Mouse (Mus musculus) activated CD4-positive, CD25-positive, alpha-beta regulatory T cell, adult 4 months (primary cell): ENCODE data around the gene Mc3r. TPM values are rescaled to one million over a fixed set of nuclear protein-coding genes. Genes with fewer than 3 reads are reported as not detected.

ENCODE experiments used
- ATAC-seq: one replicate; pipeline ENCODE4 v1.8.0; 2017
- polyA plus RNA-seq, 2 experiments: library from polyadenylated mRNA; unstranded; fragments of 100-300 nt; shearing (Covaris generic); gene quantifications; one replicate each; pipeline ENCODE4 v1.2.1; 2017

The Mc3r gene
- polyA plus RNA-seq, 2 experiments from 2014 or later, result not detected

DNA sequence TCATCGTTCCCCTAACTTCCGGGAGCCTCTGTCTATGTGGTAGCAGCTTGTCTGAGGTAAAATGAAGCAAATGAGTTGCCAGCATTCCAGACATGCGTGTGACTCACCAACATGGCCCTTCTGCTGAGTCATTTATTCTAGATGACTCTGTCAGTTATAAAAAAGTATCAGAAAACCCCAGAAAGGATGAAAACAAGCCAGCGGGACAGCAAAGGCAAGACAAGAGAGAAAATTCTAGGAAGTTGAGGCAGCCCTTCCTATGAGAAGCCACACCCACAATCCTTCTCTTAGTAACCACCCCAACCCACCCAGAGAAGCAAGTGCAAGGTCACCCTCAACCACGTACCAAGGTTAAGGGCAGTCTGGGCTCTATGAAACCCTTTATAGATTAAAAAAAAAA is 8.7 kb downstream of the Mc3r start:
- no peak for ATAC-seq

DNA sequence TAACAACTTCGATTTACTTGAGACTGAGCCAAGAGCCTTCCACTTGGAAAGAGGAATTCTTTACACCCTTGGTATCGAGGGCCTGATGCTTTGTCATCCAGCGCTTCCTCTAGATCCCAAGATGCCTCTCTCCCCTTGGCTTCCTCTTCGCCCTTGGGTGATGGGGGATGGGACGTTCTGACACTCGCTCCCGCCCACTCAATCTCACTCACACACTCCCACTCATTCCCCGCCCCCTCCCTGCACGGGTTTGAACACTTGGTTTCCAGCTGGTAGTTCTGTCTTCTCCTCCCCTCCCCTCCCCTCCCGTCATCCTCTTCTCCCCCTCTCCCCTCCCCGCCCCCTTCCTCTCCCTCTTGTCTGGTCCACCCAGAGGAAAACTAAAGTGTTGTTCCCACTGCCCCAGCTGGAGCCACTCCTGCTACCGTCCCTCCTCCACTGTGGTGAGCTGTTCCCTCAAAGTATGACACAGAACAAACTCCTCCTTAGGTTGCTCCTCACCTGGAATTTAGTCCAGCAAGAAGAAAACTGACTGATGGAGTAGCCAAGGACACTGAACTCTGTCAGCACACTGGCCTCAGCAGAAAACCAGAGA is 9.3 kb downstream of the Mc3r start:
- no peak for ATAC-seq

DNA sequence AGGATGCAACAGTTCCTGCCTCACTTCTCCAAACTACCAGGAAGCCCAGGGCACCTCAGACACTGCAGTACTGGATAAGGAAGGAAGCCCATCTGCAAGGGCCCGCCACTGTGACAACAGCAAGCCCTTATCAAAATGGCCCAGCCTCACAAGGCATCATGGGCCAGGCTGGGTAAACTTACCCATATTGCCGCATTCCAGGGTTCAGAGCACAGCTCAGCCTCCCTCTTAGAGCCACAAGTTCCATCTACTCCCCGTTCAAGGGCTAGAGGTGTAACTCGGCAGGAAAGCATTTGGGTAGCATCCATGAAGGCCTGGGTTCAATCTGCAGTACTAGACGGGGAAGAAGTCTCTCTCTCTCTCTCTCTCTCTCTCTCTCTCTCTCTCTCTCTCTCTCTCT is 11.8 kb downstream of the Mc3r start:
- no peak for ATAC-seq

DNA sequence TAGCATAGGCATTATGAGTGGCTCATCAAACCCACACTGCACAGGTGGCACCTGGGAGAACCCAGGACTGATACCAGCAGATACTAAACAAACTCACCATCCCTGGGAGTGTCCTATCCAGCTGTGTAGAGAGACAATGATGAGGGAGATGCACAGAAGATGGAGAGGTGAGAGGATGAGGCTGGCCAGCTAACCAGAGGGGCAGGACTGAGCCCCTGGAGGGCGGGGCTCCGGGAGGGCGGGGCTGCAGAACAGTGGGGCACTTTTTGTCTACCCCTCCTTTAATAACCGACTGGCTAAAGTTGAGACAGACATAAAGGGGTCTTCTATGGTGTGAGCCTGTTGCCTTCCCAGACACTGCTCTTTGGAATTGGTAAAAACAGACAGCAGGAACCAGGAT is 13.1 kb downstream of the Mc3r start:
- ATAC-seq, result no peak

DNA sequence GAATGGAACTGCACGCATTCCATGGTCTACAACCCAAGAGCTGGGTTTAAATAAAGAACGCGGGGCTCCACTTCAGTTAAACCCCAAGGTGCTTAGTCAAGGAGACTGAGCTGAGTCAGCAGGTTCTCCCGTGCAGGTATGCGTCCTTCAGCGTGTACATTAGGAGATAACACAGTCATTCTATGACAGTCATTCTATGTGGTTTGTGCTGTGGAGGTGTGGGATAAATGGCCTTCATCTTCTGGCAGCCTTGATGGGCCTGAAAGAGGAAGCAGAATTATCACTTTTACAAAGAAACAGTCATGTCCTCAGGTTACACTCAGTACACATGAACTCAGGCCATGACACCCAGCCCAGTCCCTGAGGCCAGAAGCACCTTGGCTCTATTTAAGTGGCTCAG is 14.9 kb downstream of the Mc3r start:
- no peak for ATAC-seq

DNA sequence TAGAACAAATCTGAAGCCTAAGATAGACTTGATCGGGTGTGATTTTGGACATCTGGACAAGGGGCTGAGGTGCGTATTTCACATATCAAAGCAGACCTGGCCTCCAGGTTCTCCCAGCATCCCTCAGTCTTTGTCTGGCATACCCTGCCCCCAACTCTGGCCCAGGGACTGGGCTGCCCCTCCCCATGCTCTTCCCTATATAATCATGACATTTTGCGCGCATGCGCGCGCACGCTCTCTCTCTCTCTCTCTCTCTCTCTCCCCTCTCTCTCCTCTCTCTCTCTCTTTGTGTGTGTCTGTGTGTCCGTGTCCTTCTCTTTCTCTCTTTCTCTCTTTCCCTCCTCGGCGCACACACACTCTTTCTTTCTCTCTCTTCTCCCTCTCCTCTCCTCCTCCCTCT is 21.6 kb downstream of the Mc3r start:
- ATAC-seq, result no peak

DNA sequence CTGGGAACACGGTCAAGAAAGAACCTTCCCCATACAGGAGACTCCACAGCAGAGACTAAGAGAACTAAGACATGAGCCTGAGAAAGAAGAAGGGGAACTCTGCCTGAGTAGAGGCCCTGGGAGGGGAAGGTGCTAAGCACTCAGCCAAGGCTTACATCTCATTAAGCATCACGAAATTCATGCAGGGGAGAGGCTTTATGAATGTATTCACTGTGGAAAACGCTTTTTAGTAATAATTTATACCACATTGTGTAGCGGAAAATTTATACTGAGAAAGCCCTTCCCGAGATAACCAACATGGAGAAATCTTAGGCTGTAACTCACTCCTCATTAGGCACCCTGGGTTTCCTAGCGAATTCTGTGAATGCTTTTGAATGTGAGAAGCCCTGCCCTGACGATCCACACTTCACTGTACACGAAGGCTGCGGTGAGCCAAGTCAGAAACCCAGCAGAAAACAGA is 22.2 kb downstream of the Mc3r start:
- ATAC-seq, result no peak

DNA sequence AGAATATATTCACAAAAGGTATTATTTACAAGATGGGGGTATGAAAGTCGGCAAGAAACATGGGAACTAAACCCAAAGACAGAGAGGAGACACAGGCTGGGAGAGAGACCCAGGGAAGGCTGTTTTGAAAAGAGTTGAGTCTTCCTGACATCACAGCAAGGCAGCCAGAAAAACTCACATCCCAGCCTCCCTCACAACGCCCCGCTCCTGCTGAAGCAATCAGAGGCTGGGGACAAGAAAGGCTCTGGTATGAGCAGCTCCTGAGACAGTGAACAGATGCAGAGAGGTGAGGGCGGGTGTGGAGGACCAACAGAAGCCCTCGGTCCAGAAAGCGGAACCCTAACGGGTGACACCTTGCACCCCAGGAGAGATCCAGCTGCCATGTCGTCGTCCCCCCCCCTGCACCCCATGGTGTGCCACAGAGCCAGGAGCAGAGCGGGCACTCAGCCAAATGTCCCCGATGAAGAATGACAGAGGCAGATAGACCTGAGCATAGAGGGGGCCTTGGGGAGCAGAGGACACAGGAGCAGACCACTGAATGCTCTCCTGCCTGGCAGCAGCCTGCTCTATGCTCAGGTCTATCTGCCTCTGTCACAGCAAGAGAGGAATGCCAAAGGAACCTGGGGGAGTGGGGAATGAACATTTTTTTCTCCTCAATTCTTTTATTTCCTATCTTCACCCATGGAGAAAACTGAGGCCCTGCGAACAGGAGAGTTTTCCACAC is 22.8 kb downstream of the Mc3r start:
- no peak for ATAC-seq

DNA sequence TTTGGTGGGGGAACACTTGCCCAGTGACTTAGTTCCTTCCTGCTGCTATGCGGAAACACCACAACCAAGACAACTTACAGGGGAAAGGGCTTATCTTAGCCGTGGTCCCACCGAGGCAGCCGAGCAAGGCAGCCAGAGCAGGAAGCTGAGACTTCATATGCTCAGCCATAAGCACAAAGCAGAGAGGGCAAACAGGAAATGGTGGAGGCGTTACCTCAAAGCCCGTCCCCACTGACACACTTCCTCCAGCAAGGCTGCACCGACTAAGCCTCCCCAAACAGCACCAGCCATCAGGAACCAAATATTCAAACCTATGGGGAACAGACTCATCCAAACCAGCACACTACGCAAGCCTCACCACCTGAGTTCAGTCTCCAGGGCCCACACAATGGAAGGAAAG is 26.4 kb downstream of the Mc3r start:
- no peak for ATAC-seq

DNA sequence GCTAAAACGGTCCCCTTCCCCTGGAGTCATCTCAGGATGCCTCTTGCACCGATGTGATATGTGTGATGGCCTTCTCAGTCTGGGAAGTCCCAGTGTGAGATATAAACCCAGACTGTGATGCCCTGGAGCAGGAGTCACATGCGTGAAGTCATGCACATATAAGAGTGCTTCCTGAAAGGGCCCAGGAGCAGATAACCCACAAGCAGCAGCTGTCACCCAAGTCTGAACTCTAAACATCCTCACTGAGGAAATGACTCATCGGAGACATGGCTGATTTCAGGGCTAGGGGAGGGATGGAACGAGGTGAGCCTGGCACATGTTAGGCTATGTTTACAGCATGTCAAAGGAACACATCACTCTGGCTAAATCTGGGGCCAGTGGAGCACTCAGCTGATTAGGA is 27.9 kb downstream of the Mc3r start:
- no peak for ATAC-seq

DNA sequence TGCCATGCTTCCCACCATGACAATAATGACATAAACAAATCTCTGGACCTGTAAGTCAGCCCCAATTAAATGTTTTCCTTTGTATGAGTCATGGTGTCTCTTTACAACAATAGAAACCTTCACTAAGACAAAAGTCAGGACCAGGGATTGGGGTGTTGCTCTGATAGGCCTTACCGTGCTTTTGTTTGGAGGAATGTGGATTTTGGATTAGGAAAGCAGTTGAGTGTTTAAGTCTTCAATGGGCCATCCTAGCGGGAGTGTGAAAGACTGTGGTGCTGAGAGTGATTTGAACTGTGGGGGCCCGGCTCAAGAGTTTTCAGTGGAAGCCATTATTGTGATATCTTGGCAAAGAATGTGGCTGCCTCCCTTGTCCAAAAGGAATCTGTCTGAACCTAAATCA is 30.7 kb downstream of the Mc3r start:
- ATAC-seq, result no peak

DNA sequence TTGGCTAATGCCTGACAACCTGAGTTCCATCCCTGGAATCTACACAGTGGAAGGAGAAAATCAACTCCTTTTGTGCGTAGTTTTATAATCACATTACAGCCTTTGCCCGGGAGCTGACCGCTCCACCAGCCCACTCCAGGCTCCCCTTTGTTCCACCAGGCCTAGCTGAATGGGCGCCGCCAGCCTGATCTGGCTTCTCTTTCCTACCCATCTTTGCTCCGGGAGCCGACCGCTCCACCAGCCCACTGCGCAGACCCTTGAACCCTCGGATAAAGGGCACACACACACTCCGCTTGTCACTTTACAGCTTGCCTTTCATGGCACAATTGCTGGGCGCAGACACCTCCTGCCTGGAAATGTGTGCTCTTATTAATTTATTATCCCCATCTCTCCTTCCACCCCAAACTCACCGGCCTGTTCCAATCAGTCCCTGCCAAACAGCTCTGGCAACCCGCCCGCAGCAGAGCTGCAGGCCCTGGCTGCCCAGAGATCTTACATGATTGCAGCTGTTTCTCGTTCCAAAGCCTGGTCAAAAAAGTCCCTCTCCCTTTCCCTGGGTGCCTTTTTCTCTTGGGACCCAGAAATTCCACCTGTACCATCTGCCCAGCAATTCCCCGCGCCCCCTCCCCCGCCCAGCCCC is 33.9 kb downstream of the Mc3r start:
- no peak for ATAC-seq

DNA sequence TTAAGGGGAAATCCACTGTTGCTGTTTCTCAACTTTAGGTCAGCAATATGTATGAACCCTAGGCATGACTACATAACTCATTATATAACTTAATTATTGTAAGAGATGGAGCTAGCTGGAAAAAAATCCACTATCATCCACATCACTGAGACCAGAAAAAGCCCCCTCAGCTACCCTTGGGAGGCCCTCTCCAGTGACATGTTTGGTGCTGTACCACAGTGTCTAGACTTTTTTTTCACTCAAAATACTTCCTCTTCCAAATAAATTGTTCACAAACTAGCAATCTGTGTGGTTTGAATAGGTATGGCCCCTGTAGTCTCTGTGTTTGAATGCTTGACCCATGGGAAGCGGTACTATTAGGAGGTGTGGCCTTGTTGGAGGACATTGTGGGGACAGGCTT is 39.4 kb downstream of the Mc3r start:
- no peak for ATAC-seq

DNA sequence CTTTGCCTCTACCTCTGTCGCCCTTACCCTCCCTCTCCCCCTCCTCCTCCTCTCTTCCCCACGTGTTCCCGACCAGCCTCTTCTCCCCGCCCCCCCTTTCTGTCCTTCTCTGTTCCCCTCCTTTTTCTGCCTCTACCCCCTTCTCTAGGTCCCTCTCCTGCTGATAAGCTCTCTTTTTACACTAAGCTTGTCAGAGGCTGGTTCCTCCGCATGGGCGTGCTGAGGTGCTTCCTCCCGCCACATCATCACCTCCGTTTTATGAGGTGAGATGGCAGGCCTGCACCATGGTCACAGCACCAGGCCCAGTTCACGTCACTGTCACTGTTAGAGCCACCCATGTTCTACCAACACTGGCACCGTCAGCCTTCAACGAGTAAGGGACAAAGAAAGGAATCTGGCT is 40.7 kb downstream of the Mc3r start:
- ATAC-seq, result no peak

DNA sequence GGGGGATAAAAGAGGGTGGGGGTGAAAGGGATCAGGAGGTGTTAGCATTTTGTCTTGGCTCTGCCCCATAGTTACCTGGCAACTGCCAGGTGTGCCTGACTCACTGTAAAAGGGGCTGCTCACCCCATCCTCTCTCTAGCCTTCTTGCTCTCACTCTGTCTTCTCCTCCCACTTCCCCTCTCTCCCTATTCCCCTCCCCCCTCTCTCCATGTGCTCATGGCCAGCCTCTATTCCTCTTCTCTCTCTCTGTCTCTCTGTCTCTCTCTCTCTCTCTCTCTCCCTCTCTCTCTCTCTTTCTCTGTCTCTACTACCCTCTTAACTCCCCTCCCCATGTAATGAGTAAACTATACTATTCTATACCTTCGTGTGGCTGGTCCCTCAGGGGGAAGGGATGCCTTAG is 41.3 kb downstream of the Mc3r start:
- no peak for ATAC-seq

DNA sequence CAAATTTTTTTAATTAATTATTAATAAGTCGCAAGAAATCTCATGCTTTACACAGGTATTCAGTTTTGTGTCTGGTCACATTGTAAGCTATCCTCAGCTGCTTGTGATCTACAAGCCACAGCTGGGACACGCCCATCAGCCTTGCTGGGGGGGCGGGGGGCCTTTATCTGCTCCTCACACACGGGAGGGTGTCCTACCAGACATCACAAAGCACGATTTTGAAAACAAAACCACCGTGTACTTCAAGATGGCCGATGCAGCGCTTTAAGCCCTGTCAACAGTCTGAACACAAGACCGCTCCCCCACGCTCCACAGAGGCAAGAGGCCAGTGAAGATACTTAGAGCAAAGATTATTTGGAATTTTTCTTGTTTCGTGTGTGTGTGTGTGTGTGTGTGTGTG is 42.2 kb downstream of the Mc3r start:
- no peak for ATAC-seq

DNA sequence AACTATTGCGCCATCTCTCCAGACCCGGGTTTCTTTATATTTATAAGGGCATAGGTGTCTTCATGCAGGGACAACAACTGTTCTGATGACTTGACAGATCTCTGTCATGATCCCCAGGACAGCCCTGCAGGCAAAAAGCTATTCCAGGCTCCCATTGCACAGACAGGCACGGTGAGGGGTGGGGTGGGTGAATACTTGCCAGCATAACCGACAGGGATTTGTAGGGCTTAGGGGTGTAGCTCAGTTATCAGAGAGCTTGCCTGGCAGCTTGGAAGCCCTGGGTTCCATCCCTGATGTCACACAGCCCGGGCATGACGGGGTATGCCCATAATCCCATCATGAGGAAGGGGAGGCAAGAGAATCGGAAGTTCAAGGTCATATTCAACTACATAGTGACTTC is 42.7 kb downstream of the Mc3r start:
- no peak for ATAC-seq

DNA sequence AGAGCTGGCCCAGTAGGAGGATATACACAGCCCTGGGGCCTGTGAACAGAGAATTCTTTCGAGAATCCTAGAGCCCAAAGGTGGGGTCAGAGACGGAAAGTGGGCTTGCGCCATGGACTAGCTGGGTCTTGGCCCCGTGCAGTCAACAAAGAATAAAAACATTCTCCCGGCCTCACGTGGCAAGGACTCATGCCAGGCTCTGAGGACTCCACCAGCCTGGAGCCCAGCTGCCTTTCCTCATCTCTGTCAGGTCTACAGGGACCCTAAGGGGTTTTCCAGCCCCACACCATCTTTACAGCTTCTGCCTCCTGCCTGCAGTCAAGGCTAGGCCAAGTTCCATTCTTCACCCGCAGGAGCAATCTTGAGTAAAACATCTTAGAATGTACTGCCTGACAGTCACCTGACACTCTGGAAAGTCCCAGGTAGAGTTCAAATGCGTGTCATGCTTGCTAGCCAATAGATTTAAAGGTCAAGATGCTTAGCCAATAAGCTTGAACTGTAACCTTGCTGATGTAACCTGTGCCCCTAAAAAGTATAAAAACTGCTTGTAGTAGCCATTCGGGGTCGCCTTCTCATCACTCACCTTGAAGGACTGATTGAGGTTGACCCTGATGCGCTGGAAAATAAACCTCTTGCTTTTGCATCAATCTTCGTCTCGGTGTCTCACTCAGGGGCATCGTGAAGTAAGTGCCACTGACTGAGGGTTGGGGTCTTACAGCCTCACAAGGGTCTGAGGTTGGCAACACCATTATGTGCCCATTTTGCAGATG is 43.6 kb downstream of the Mc3r start:
- no peak for ATAC-seq

DNA sequence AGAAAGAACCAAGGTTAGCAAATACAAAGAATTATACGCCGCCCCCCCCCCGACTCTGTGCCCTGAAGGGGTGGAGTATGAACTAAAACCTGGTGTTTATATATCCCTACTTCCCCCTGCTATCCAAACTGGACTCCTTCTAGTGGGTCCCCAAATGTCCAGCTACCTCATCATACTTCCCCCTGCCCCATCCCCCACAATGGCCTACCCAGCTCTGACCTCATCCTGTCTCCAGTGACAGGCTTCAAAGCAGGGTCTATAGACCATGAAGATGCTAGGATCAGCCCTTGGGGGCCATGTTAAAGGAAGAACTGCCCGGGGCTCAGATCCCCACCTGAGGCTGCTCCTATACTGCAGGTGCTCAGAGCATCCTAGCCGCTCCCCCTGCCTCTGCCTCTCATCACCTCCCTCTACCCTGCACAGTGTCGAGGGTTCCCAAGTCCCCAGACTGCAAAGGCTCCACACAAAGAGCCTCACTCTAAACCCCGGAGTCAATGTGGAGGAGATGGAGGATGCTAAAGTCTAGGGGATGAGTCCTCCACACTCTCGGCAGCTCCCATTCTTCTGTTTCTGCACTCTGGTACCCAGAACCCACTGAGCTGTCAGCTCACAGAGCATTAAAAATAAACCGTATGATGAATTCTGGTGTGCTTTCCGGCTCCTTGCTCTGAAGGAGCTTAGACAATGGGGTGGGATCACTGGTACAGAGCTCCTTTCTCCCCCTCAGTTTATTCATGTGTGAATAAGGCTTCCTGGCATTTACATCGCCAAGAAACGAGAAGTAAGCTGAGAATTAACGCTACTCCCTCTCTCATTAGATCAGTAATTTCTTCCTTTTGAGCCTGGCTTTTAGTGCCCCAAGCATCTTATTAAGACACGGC is 44.5 kb downstream of the Mc3r start:
- ATAC-seq, result no peak

DNA sequence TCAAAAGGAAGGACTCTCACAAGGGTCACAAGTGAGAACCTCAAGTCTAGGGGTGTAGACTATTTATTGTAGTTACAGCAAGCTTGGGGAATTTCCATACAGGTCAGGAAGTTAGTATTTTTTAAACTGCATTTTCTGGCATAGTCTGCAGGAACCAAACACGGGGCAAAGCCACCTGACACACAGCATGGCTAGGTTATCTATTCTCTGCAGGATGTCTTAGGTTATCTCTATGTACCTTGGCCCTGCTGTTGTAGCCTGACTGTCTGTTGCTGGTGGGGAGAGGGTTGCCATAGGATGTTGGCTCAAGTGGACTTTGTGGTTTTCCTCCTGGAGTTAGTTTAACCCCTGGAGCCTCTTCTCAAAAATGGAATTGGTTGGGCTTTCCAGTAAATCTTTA is 49.8 kb downstream of the Mc3r start:
- no peak for ATAC-seq

DNA sequence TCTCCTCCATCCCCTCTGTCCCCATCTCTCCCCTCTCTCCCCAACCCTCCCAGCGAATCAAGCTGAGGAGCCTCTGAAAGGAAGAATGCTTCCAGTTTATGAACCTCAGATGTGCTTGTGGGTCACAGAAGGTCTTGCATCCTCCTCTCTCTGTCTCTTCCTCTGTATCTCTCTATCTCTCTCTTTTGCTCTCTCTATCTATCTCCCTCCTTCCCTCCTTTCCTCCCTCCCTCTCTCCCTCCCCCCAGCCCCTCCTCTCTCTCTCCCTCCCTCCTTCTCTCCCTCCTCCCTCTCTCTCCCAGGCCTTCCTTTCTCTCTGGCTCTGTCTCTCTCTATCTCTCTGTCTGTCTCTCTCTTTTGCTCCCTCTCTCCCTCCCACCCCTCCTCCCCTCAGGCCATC is 50.2 kb downstream of the Mc3r start:
- ATAC-seq, result no peak

DNA sequence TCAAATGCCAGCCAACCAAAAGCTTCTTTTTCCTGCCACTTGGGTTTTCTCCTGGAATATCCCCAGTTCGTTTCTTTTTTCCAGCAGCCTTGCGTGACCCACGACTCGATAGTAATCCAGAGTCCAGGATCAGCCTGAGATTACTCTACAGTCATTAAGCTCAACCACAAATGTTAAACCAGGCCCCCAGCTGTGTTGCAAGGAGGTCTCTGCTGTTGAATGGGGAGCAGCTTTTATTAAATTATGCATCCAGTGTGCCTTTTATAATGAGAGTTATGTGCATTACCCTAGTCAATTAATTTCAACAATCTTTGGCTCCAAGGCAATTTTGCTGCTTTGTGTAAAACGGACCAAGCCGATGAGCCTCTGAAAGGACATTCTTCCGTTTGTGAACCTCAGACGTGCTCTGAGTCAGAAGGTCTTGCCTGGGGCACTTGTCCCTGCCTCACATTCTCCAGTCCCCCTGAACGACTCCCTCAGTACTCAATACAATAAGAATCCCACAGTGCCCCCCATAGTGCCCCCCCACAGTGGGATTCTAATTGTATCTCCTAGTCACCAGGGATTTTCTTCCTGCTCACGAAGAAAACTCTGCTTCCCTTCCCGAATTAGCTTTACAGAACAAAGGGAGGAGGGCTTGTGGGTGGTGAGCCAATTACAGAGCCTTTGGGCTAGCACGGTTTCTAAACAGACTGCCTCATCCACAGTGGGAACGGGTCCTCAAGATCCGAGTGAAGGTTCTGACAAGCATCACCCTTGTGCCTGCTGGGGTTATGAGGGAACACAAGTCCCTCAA is 51.0 kb downstream of the Mc3r start:
- no peak for ATAC-seq
